ENCODE assay signal across 9 mouse cellular contexts in the genomic region with DNA sequence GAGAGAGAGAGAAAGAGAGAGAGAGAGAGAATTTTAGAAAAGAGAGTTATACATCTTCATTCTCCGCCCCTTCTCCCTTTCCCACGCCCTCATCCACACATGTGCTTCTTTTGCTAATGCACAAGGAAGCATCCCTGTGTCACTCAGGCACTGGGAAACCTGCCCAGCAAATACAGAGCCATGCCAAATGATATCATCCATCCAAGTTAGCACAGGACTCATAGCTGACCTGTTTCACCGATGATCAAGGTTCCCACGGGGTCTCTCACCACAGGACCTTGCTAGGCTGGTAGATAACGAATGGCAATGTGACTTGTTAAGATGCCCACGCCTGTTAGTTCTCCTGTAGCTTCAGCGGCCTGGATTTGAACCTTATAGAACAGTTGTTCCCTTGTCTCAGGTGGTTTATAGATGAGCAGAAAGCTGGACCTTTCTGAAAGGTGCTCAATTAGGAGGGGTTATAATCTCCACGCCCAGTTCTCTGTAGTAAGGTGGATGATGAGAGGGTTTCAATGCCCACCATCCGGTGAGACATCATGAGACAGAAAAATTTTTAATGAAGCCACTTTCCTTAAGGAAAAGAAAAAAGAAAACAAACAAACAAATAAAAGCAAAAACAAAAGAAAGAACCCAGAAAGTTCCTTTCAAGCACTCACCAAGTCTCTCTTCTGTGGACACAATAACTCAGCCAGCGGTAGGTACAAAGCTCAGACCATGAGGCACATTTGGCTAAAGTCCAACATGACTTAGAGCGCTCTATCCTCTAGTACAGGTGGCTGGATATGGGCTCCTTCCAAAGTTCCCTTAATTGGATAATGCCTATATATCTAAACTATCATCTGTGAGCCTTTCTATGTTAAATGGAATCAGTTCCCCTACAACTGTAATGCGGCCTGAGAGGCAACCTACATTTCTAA. TPM values are rescaled to one million over a fixed set of nuclear protein-coding genes. Genes with fewer than 3 reads are reported as not detected.
DNase-seq lines count a peak whose midpoint lies in the region; ATAC-seq lines count a peak whose summit lies in the region.
"Had no signal": no experiment of that assay in that cellular context is flagged by ENCODE, and none has a peak within 500 bp of the region (broad histone marks: within the 10 kb centered on the region; RNA-seq: fewer than 3 reads in every experiment).

No protein-coding gene starts in this region.

- intact Hi-C loops in left cerebral cortex, postnatal 36 days (cut with DNase I) = no loop called here

- no peak overlapping the region for H3K4me2 ChIP-seq in embryonic facial prominence, embryonic 14.5 days (ENCODE audit: low read depth, low read length)
- no peak overlapping the region for H3K4me2 ChIP-seq in midbrain, embryonic 12.5 days (replicated peaks)
- no peak overlapping the region for H3K4me2 ChIP-seq in midbrain, embryonic 15.5 days
- H3K4me2 ChIP-seq in stomach, embryonic 15.5 days = no peak overlapping the region
- H3K4me2 ChIP-seq: embryonic facial prominence, embryonic 13.5 days had no signal

- no peak overlapping the region for H3K9ac ChIP-seq in embryonic facial prominence, embryonic 14.5 days (ENCODE audit: low read depth, low read length)
- no peak overlapping the region for H3K9ac ChIP-seq in midbrain, embryonic 12.5 days (replicated peaks)
- no peak overlapping the region for H3K9ac ChIP-seq in midbrain, embryonic 15.5 days
- H3K9ac ChIP-seq in stomach, embryonic 15.5 days = no peak overlapping the region
- H3K9ac ChIP-seq: embryonic facial prominence, embryonic 13.5 days had no signal

- no peaks in the 10 kb centered on the region for H3K27me3 ChIP-seq in embryonic facial prominence, embryonic 14.5 days (replicated peaks; ENCODE audit: control insufficient read depth, insufficient read depth, low read length)
- no peaks in the 10 kb centered on the region for H3K27me3 ChIP-seq in embryonic facial prominence, embryonic 10.5 days (replicated peaks; ENCODE audit: low read depth, poor library complexity, severe bottlenecking)
- H3K27me3 ChIP-seq in midbrain, embryonic 12.5 days = no peaks in the 10 kb centered on the region
- no peaks in the 10 kb centered on the region for H3K27me3 ChIP-seq in midbrain, embryonic 15.5 days (replicated peaks)
- no peaks in the 10 kb centered on the region for H3K27me3 ChIP-seq in stomach, embryonic 15.5 days (replicated peaks)
- H3K27me3 ChIP-seq: embryonic facial prominence, embryonic 13.5 days had no signal

- no peaks in the 10 kb centered on the region for H3K9me3 ChIP-seq in embryonic facial prominence, embryonic 14.5 days (ENCODE audit: control insufficient read depth, low read length)
- no peaks in the 10 kb centered on the region for H3K9me3 ChIP-seq in embryonic facial prominence, embryonic 10.5 days
- H3K9me3 ChIP-seq in midbrain, embryonic 12.5 days = no peaks in the 10 kb centered on the region
- no peaks in the 10 kb centered on the region for H3K9me3 ChIP-seq in midbrain, embryonic 15.5 days
- no peaks in the 10 kb centered on the region for H3K9me3 ChIP-seq in stomach, embryonic 15.5 days
- H3K9me3 ChIP-seq: embryonic facial prominence, embryonic 13.5 days had no signal

- no peak overlapping the region for H3K4me3 ChIP-seq in embryonic facial prominence, embryonic 14.5 days (ENCODE audit: low read depth, low read length)
- H3K4me3 ChIP-seq in embryonic facial prominence, embryonic 10.5 days = no peak overlapping the region
- no peak overlapping the region for H3K4me3 ChIP-seq in midbrain, embryonic 12.5 days
- H3K4me3 ChIP-seq in midbrain, embryonic 15.5 days = no peak overlapping the region
- H3K4me3 ChIP-seq in stomach, embryonic 15.5 days (replicated peaks) = no peak overlapping the region
- H3K4me3 ChIP-seq: embryonic facial prominence, embryonic 13.5 days had no signal

- DNase-seq in embryonic facial prominence, embryonic 14.5 days (ENCODE audit: low spot score) = peak; percentile 57
- DNase-seq in embryonic facial prominence, embryonic 10.5 days (ENCODE audit: low spot score) = no peak
- peak; percentile 46 to 49 for DNase-seq in kidney, adult 8-10 months
- DNase-seq in spleen, postnatal 14 days (ENCODE audit: low spot score in 2 of 2) = no peak
- no peak for DNase-seq in left cerebral cortex, postnatal 36 days (ENCODE audit: low spot score in 2 of 2)

- 0 out of 2 replicates have a peak, but pooled peaks have one; percentile 28 for ATAC-seq in embryonic facial prominence, embryonic 14.5 days (ENCODE audit: low read depth)
- ATAC-seq in midbrain, embryonic 12.5 days (ENCODE audit: low FRiP score, low read depth) = no peak
- ATAC-seq in midbrain, embryonic 15.5 days (replicated peaks) = no peak
- ATAC-seq in stomach, embryonic 15.5 days (ENCODE audit: insufficient read depth, low FRiP score, low read depth) = peak; percentile 70; the same call in 1 of the 2 replicates

- H3K27ac ChIP-seq in embryonic facial prominence, embryonic 14.5 days (replicated peaks; ENCODE audit: low read depth, low read length) = no peak overlapping the region
- no peak overlapping the region for H3K27ac ChIP-seq in embryonic facial prominence, embryonic 10.5 days (replicated peaks)
- 0 out of 2 replicates have a peak overlapping the region, but pooled peaks have one; percentile 26 for H3K27ac ChIP-seq in midbrain, embryonic 12.5 days (replicated peaks)
- no peak overlapping the region for H3K27ac ChIP-seq in midbrain, embryonic 15.5 days
- peak overlapping the region; percentile 41; the same call in 1 of the 2 replicates for H3K27ac ChIP-seq in stomach, embryonic 15.5 days
- H3K27ac ChIP-seq: embryonic facial prominence, embryonic 13.5 days had no signal

- 68% methylated on average over 12 of the region's 12 CpGs for WGBS in embryonic facial prominence, embryonic 14.5 days
- 82% methylated on average over 12 of the region's 12 CpGs for WGBS in embryonic facial prominence, embryonic 10.5 days
- WGBS in midbrain, embryonic 12.5 days = 88% methylated on average over 12 of the region's 12 CpGs
- 79% methylated on average over 12 of the region's 12 CpGs for WGBS in midbrain, embryonic 15.5 days
- WGBS in stomach, embryonic 15.5 days = 66% methylated on average over 12 of the region's 12 CpGs

- H3K36me3 ChIP-seq in embryonic facial prominence, embryonic 14.5 days (ENCODE audit: control insufficient read depth, insufficient read depth, low read length) = no peaks in the 10 kb centered on the region
- H3K36me3 ChIP-seq in embryonic facial prominence, embryonic 10.5 days (replicated peaks) = no peaks in the 10 kb centered on the region
- H3K36me3 ChIP-seq in midbrain, embryonic 12.5 days = no peaks in the 10 kb centered on the region
- H3K36me3 ChIP-seq in midbrain, embryonic 15.5 days (replicated peaks) = no peaks in the 10 kb centered on the region
- H3K36me3 ChIP-seq in stomach, embryonic 15.5 days = no peaks in the 10 kb centered on the region
- H3K36me3 ChIP-seq: embryonic facial prominence, embryonic 13.5 days had no signal

- H3K4me1 ChIP-seq in embryonic facial prominence, embryonic 14.5 days (ENCODE audit: control insufficient read depth, insufficient read depth, low read length) = peaks cover 4% of the 10 kb centered on the region; the same call in 1 of the 2 replicates
- peaks cover 8% of the 10 kb centered on the region for H3K4me1 ChIP-seq in embryonic facial prominence, embryonic 10.5 days
- H3K4me1 ChIP-seq in midbrain, embryonic 12.5 days = no peaks in the 10 kb centered on the region
- H3K4me1 ChIP-seq in midbrain, embryonic 15.5 days = peaks cover 12% of the 10 kb centered on the region; the same call in 1 of the 2 replicates
- peaks cover 7% of the 10 kb centered on the region; the same call in 1 of the 2 replicates for H3K4me1 ChIP-seq in stomach, embryonic 15.5 days

RNA-seq across cellular contexts. Expression of gene Bmp2k, which starts 57.1 kb away (rescaled TPM):
- 12.3 and 12.7 TPM in 2 replicates for polyA plus RNA-seq in embryonic facial prominence, embryonic 14.5 days (2014; fragmentation: Nextera tagmentation; extraction: Ambion mirVana)
- polyA plus RNA-seq in embryonic facial prominence, embryonic 10.5 days (2016; fragmentation: Nextera tagmentation; extraction: Ambion mirVana) = 8.0 and 8.1 TPM in 2 replicates
- polyA plus RNA-seq in midbrain, embryonic 12.5 days (2016; fragmentation: Nextera tagmentation; extraction: Ambion mirVana) = 9.4 and 12.3 TPM in 2 replicates
- polyA plus RNA-seq in midbrain, embryonic 15.5 days (2015; fragmentation: Nextera tagmentation; extraction: Ambion mirVana) = 9.2 and 9.9 TPM in 2 replicates
- 13.8 and 15.0 TPM in 2 replicates for polyA plus RNA-seq in stomach, embryonic 15.5 days (2015; fragmentation: Nextera tagmentation; extraction: Ambion mirVana)
- 10 to 100 TPM; 12.6 to 12.9 TPM for total RNA-seq in left cerebral cortex, postnatal 36 days (2021)

Comparison
In these comparisons a context has a peak if more than half of its experiments do, and no peak if none do; other contexts are left out.
1. DNase-seq: peak in embryonic facial prominence, embryonic 14.5 days (single experiment) and kidney, adult 8-10 months (2 of 2); none in embryonic facial prominence, embryonic 10.5 days (single experiment), spleen, postnatal 14 days (0 of 2) and left cerebral cortex, postnatal 36 days (0 of 2).
2. H3K27ac ChIP-seq: peak in midbrain, embryonic 12.5 days (single experiment) and stomach, embryonic 15.5 days (single experiment); none in embryonic facial prominence, embryonic 14.5 days (single experiment), embryonic facial prominence, embryonic 10.5 days (single experiment) and midbrain, embryonic 15.5 days (single experiment).
3. ATAC-seq: peak in embryonic facial prominence, embryonic 14.5 days (single experiment) and stomach, embryonic 15.5 days (single experiment); none in midbrain, embryonic 12.5 days (single experiment) and midbrain, embryonic 15.5 days (single experiment).